Mouse (Mus musculus): ENCODE data around the gene Cmya5.
"Not testable (repeated sequence)": the region's sequence is repeated elsewhere in the genome, so short reads cannot be mapped to it uniquely, and the experiment has no call there.

The Cmya5 gene

DNA sequence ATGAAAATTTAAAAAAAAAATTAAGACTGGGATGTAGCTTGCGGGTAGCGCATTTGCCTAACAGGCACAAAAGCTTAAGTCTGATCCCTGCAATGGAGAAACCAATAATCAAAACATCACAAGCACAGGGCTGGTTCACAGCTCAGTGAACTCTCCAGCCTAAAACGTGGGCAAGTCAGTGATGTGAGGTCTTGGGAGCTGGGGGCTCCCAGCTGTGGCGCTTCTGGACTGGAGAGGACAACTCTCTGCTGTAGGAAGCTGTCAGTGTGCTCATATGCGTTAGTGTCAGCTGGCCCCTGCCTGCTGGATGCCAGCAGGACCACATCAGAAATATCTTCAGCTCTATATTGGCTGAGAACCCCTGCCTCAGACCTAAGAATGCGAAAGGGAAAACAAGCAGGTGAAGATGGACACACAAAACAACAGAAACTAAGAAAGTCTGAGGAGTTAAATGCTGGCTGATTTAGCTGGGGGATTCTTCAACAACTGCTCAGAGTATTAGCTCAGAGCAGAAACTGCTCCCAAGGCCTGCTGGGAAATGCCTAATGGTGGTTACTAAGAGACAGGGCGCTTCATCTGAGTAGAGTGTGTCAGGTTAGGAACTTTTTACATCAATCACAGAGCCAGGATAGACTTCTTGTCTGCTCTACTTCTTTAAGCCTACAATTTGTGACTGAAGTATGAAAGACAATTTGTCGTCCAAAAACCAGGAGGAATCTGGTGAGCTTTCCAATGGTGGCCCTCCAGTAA, 16.2 kb downstream of the Cmya5 start:
- ATAC-seq (ENCODE audit: insufficient number of reproducible peaks, low FRiP score, low TSS enrichment), result no peak

DNA sequence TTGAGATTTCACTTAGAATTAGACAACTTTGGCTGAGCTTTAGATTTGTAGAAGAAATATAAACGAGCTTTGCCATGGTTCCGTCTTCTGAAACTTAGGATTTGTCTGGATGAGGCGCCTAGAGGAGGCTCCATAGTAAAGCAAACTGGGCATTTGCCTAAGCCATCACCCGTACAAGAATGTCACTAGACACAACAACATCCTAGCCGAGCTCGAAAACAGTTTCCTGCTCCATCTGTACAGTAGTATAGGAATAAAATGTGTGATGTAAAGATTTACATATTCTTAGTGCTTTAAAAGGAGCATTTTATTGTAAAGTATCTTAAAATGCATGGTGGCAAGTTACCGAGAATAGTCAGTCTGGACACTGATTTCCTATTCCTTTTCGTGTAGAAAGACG, 22.2 kb downstream of the Cmya5 start:
- no peak for ATAC-seq (ENCODE audit: insufficient number of reproducible peaks, low FRiP score, low TSS enrichment)

DNA sequence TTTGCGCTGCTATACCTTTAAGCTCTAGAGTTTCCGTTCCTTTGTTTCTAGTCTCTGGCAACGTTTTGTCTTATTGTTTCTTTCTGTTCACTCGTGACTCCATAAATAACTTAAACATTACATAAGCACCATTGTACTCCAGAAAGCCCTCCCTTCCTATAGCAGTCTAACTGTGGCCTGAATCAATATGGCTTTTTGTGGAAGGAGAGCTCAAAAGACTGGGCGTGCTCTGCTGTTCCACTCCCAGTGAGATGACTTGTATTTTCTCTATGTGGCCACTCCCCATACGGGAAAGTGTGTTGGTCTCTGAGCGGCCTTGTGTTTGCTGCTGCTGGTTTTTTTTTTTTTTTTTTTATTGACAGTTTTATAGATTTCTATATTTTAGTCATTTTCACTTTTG, 27.3 kb downstream of the Cmya5 start:
- no peak for ATAC-seq (ENCODE audit: insufficient number of reproducible peaks, low FRiP score, low TSS enrichment)

DNA sequence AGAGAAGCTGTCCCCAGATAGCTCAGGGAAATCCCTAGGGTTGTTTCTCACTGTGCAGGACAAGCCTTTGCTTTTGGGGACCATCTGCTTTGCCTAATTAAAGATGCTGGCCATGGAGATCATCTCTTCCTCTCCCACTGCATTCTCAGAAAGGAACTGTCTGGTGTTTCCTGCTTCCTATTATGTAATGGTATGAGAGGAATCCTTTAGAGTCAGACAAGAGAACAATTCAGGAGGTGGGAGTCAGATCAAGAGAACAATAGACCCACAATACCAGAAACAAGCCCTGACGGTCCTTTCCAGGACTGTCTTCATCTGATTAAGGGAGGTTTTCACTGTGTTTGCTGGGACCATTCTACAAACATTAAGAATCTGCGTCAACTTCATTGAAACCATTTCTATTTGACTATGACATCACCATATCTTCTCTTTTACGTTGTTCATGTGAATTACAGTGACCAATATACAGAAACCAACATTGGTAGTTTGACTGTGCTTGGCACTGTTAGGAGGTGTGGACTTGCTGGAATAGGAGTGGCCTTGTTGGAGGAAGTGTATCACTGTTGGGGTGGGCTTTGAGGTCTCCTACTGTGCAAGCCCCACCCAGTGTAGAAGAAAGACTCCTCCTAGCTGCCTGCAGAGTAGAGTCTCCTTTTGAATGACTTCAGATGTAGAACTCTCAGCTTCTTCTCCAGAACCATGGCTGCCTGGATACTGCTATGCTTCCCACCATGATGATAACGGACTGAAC, 42.0 kb downstream of the Cmya5 start:
- ATAC-seq (ENCODE audit: insufficient number of reproducible peaks, low FRiP score, low TSS enrichment), result no peak

DNA sequence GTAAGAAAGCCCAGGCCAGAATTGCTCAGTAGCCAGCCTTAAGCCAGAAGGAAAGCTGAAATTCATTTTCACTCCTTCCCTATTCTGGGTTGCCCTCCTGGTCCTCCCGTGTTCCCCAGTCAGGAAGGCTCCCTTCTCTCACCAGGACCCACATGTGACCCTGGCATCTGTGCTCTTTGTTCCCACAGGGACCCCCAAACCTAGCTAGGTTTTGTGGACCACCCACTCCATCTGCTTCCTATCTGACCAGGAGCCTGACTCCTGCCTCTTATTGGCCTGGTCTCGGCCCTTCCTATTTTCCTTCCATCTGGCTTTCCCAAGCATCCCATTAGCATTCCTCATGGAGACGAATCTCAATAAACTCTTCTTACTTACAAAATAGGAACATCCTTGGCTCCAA, 45.9 kb downstream of the Cmya5 start:
- ATAC-seq (ENCODE audit: insufficient number of reproducible peaks, low FRiP score, low TSS enrichment), result no peak

DNA sequence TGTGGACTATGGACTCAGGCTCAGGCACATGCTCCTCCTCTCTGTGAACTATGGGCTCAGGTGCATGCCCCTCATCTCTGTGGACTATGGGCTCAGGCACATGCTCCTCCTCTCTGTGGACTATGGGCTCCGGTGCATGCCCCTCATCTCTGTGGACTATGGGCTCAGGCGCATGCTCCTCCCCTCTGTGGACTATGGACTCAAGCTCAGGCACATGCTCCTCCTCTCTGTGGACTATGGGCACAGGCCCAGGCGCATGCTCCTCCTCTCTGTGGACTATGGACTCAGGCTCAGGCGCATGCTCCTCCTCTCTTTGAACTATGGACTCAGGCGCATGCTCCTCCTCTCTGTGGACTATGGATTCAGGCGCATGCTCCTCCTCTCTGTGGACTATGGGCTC, 47.9 kb downstream of the Cmya5 start:
- no peak for ATAC-seq (ENCODE audit: insufficient number of reproducible peaks, low FRiP score, low TSS enrichment)

DNA sequence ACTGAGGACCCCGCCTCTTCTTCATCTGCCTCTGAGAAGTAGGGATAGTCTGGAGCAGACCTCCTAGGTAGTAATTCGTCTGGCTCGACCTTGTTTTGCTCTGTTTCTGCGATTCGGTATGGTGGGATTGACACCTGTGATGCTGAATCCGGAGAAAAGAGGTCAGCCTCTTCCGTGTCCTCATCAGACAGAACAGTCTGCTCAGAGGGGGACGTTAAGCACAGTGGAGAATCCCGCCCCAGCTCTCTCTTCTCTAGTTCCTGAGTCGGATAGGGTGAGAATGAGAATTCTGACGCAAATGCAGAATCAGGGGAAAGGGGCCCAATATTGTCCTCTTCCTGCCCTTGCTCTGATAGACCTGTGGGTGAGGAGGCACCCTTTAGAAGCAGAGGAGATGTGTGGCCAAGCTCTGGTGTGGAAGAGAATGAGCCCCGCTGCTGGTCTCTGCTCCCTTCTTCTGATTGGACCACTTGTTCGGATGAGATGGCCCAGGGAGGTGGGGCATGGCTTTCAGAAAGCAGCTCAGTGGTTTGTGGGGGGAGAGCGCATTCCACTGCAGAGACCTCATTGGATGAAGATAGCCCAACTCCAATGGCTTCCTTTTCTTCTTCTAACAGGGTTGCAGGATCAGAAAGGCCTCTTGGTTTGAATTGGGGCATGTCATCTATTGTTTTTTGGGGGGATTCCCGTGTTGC, 49.3 kb downstream of the Cmya5 start:
- no peak for ATAC-seq (ENCODE audit: insufficient number of reproducible peaks, low FRiP score, low TSS enrichment)

DNA sequence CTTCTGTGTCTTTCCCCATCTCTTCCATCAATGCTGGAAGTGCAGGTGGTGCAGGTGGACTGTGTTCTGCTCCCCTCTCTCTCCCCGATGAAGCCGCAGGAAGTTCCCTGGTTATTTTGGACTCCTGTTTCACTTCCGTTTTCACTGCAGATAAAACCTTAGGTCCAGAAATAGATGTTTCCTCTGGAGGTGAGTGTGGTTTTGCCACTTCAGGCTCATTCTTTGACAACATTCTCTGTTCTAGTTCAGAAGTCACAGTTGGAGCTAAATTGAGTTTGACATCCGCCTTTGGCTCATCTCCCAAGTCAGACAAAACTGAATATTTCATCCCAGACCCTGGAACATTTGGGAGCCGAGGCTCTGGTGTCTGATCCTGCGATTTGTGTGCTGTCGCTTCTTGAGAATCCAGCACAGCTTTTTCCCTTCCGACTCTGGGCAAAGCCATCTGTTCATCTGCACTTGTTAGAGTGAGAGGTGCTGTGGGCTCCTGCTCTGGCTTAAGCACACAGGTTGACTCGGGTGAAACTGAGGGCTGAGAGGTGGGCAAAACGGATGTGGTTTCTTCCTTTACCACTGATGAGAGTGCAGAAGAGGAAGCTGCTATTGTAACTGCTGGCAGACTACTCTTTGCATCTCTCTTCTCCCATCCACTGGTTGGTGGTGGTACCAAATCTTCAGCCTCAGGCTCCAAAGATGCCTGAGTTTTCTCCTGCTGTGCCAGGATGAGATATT, 50.2 kb downstream of the Cmya5 start:
- ATAC-seq (ENCODE audit: insufficient number of reproducible peaks, low FRiP score, low TSS enrichment), result peak; percentile 60

DNA sequence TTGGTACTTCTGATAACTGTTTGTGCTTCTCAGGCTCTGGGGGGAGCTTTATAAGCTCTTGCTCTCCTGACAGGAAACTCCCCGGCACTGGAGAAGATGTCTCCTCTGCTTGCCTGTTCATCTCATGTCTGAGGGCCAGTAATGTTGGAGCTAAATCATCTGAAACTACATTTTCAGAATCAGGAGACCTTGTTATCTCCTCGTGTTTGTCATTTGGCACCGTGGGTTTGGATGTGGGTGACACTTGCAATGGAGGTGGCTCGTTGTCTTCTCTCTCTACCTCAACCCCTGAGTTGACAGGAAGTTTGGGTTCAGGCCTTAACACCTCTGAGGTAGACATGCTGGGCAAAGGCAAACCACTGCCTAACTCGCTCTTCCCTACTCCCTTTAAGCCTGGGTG, 50.8 kb downstream of the Cmya5 start:
- no peak for ATAC-seq (ENCODE audit: insufficient number of reproducible peaks, low FRiP score, low TSS enrichment)

DNA sequence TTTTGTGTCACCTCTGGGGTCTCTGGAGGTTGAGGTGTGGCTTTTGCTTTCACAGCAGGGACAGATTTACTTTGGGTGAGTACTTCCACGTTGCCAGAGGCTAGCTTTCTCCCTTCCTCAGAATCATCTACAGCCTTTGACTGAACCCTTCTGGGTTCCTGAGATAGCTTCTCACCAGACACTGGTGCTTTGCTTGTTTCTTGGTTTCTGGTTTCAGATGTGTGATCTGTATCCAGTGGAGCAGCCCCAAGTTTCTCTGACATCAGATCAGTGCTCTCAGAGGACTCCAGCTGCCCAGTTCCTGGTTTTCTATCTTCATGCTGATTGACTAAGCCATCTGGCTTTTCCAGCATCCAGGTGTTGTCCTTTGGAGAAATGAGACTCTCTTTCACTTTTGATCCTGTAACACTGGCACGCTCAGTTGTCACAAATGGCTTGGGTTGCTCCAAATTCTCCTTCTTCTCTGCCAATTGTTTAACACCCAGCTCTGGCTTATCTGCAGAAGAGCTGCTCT, 51.6 kb downstream of the Cmya5 start:
- ATAC-seq (ENCODE audit: insufficient number of reproducible peaks, low FRiP score, low TSS enrichment), result no peak

DNA sequence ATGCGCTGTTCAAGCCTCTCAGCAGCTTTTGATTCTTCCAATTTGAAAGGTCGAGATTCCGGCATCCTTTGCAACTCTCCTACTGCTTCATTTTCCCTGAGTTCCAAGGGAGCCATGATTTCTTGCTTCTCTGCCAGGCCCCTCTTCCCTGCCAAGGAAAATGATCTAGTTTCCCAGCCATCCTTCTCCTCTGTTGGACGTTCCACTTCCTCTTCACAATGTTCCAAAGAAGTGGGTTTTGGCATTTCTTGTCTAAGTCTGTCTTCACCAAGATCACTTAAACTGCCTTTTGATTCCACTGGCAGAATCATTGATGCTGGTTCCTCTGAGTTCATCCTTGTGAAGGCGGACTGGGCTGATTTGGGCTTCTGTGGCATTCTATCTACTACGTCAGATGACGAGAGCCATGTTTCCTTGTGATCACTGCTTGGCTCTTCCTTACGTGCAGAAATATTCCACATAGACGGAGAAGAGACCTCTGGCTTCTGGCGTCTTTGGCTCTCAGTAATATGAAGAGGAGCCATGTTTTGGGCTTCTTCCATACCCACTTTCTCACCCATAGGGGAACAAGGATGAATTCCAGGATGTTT, 52.6 kb downstream of the Cmya5 start:
- ATAC-seq (ENCODE audit: insufficient number of reproducible peaks, low FRiP score, low TSS enrichment), result no peak

DNA sequence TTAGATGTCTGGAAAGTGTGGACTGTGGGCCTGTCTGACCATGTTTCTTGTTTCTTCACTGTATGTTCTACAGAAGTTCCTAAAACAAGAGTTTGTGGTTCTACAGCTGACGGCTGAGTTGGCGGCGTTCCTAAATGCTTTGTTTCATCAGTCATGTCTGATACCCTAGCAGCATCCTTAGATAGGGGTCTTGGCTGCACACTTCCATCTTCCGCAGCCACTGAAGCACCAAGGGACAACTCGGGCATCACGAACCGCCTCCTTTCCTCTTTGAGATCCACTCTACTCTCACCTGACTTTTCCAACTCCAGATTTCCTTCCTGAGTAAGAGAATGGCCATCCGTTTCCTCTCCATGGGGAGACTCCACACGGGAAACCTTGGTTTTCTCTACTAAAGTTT, 53.3 kb downstream of the Cmya5 start:
- no peak for ATAC-seq (ENCODE audit: insufficient number of reproducible peaks, low FRiP score, low TSS enrichment)

DNA sequence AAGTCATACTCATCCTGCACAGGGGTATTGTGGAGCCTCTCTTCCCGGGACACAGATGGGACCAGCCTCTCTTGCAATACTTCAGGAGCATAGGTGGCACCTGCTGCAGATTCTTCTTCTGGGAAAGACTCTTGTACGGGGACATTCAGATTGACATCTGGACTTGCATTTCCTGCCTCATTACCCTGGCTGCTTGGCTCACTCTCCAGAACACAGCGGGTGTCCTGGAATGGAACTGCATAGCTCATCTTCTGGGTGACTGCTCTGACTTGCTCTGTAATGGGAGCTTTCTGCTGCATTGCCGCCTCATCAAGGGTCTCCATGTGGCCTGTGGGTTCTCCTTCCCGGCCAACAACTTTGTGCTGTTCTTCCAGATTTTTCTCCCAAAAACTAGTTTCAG, 55.0 kb downstream of the Cmya5 start:
- no peak for ATAC-seq (ENCODE audit: insufficient number of reproducible peaks, low FRiP score, low TSS enrichment)

DNA sequence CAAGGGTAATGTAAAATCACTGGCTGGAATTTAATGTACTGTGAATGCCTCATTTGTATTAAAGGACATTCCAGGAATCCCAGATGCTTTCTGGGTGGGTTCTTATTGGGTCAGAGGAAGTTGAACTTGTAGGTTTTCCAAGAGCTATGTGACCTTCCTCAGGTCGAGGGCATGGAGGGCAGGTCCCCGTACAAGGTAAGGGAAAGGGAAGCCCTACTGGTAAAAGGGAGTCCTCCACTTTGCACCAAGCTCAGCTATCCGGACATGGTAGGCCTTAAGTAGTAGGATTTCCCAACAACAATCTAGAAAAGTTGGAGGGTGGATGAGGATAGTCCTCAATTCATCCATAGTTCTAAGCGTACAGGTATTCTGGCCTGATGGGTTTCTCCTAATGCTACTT, 58.8 kb downstream of the Cmya5 start:
- no peak for ATAC-seq (ENCODE audit: insufficient number of reproducible peaks, low FRiP score, low TSS enrichment)

DNA sequence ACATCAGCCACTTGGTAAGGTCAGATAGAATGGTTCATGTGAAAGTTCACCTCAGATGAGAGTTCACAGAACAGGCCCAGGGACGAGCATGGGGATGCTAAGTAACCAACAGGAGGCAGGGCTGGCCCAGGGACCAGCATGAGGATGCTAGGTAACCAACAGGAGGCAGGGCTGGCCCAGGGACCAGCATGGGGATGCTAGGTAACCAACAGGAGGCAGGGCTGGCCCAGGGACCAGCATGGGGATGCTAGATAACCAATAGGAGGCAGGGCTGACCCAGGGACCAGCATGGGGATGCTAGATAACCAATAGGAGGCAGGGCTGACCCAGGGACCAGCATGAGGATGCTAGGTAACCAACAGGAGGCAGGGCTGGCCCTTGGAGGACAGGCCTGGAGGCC, 62.2 kb downstream of the Cmya5 start:
- not testable (repeated sequence) for ATAC-seq (ENCODE audit: insufficient number of reproducible peaks, low FRiP score, low TSS enrichment)

DNA sequence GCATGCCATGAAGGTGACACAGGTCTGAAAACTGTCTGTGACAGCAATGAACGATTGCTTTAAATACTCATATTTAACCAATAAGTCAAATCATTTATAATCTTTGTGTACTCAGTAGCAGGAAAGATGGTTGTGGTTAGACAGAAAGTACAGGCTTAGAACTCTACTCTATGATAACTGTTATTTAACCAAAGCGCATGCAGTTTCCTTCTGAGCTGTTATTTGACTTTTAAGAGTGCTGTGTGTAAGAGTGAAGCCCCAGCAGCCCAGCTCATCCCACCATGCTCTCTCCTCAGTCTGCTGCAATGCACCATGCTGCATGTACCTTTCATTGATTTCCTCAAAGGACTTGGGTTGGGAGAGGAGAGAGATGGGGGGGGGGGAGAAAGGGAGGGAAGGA, 63.7 kb downstream of the Cmya5 start:
- ATAC-seq (ENCODE audit: insufficient number of reproducible peaks, low FRiP score, low TSS enrichment), result no peak

DNA sequence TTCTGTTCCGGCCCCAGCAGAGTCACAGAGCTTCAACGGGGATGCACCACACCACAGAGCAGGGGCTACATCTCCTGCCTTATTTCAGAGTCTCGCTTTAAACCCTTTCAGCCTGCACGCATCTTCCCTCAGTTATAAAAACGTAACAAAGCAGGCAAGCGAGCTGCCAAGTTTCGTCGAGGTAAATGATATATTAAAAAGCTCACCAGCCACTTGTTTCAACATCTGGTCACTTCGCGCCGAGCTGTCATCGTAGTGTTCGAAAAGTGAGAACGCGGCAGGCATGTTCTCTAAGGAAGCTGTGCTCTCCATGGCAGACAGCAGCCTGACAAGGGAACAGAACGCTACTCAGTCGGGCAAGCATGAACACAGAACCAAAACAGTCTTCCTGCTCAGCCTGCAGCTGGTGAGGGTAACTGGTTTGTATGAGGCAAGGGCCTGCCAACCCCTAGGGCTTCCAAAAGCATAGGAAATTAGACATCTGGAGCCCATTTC, 70.3 kb downstream of the Cmya5 start:
- no peak for ATAC-seq (ENCODE audit: insufficient number of reproducible peaks, low FRiP score, low TSS enrichment)

DNA sequence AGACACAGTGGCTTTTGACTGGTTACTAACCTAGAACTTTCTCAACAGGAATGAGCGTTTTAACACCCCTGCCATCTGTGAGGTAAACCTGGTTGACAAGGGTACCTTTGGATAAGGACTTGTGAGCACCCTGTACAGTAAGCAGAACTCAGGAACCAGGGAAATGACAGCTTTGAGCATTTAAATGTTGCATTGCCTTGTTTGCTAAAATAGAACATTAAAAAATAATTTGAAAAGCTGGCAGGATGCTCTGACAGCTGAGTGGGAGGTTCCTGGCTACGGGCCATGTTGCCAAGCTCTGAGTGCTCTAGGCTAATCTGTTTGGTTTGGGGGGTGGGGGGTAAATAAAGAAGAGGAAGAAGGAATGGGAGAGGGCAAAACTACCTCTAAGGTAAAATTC, 70.9 kb downstream of the Cmya5 start:
- ATAC-seq (ENCODE audit: insufficient number of reproducible peaks, low FRiP score, low TSS enrichment), result no peak

DNA sequence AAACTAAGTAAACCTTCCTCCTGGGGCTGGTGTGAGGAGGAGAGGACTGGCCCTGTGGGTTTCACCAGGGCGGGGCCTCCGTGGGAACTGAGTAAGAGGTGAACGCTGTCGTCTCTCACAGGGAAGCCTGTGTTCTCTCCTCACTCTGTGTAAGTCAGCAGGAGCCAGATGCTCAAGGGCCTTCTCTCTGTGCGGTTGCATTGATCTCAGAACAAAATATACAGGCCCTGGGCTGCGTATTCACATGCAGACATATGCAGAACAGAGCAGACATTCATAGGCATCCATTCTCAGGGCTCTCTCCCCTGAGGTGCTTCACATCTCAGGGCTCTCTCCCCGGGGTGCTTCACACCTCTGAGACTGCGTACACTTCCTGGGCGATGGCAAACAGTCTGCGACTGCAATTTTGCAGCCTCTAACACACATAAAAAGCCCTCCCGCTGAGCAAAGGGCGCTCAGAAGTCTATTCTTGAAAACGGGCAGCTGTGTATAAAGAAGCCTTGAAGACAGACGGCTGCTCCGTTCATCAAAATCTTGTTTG, 71.6 kb downstream of the Cmya5 start:
- no peak for ATAC-seq (ENCODE audit: insufficient number of reproducible peaks, low FRiP score, low TSS enrichment)

DNA sequence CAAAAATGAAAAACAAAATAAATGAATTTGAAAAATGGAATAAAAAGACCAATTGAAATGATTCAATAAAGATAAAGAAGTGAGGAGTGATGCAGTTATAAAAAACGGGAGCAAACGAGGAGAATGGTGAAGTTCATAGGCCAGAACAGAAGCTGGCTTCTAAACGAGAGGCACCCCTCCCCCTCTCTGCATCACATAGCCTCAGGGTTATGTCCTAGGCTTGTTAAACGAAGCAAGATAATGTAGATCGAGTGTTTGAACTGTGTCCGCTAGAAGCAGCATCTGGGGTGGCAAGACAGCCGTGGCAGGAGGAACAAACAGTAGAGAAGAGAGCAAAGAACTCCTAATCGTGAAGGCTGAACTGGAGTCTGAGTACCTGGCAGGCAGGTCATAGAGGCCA, 74.1 kb downstream of the Cmya5 start:
- ATAC-seq (ENCODE audit: insufficient number of reproducible peaks, low FRiP score, low TSS enrichment), result no peak
